Mouse (Mus musculus) MEL-GATA-1-ER (cell line): Measurements from ENCODE around the gene Prdm16.

ENCODE experiments used
- DNase-seq: peaks from one replicate; pipeline ENCODE4 v3.0.0-alpha.2; 2012; ENCODE audit warnings: low read depth; ENCODE audit errors: extremely low read depth

Prdm16 gene

DNA sequence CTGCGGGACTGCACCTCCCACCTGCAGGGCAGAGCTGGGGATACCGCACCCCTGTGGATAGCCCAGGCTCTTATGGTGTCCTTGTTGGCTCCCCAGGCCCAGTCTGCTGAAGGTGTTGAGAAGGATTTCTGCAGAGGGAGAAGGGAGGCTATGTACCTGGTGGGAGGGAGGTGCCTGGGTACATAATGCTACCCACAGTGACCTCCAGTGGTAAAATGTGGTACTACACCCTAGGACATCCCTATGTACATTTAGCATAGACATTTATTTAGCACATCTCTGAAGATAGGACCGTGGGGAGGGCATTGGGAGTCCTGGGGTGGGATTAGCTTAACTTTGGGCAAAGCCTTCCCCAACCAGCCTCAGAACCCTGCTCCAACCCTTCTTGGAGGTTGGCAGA, 363.7 kb downstream of the Prdm16 start:
- peak; percentile 2 for DNase-seq

DNA sequence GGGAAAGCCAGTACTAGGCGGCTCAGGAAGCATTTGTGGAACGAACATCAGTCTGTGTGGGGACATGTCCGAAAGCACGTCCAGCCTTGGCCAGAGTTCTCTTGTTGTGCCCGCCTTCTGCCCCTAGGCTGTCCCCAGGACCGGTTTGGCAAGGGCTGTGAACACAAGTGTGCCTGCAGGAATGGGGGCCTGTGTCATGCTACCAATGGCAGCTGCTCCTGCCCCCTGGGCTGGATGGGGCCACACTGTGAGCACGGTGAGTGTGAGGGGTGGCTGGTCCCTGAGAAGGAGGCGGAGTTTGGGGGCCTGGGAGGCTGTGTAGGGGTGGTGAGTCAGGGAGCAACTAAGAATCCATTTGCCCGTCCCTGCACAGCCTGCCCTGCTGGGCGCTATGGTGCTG, 367.2 kb downstream of the Prdm16 start:
- DNase-seq: no peak

DNA sequence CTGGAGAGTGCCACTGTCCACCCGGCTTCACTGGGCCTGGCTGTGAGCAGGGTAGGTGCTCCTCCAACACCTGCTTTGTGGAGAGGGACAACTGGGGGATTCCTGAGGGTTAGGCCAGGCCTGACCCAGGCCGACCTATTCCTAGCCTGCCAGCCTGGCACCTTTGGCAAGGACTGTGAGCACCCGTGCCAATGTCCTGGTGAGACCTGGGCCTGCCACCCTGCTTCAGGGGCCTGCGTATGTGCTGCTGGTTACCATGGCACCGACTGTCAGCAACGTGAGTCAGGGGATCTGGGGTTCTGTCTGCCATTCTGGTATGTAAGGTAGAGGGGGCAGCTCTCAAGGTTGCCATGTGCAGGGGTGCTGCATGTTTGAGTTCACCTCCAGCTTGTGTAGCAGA, 369.2 kb downstream of the Prdm16 start:
- no peak for DNase-seq
